Mouse (Mus musculus) liver, embryonic 14.5 days (tissue): ENCODE measurements around the gene Mab21l2.
A peak's percentile ranks its signal among the peaks of the same experiment; 100 is the strongest.

Experiments used
- CTCF ChIP-seq: IDR thresholded peaks from 2 replicates; pipeline ENCODE4 v1.5.1; 2016; ENCODE audit warnings: antibody characterized with exemption, low read depth, control low read depth
- EP300 ChIP-seq: IDR thresholded peaks from 2 replicates; pipeline ENCODE4 v1.6.1; 2016; ENCODE audit warnings: antibody characterized with exemption, low read depth

- no peak for TF ChIP-seq CTCF
- TF ChIP-seq EP300 = peak; percentile 60
Measured at GRCm38 (mm10) chr3:86561396-86561795, 13.0 kb upstream of the Mab21l2 start.
